In genomic region chr15:32799222-32799621, GRCm38 (mm10) we compare ENCODE assay signal across 17 mouse cellular contexts.
DNase-seq lines count a peak whose midpoint lies in the region; TF ChIP-seq lines count a peak whose summit lies in the region.
"Had no signal": no experiment of that assay in that cellular context is flagged by ENCODE, and none has a peak within 500 bp of the region (broad histone marks: within the 10 kb centered on the region; RNA-seq: fewer than 3 reads in every experiment).

No protein-coding gene starts in this region.

- peaks cover 31% of the 10 kb centered on the region for H3K36me3 ChIP-seq in myocyte (ENCODE audit: control insufficient read depth, insufficient read depth)
- H3K36me3 ChIP-seq: G1E had no signal

- no peak for TF ChIP-seq POLR2A in myocyte (IDR thresholded peaks at IDR 0.05; ENCODE audit: insufficient read length, low read depth)

- no peaks in the 10 kb centered on the region for H3K27me3 ChIP-seq in myocyte (ENCODE audit: control insufficient read depth, insufficient read depth, insufficient read length)
- H3K27me3 ChIP-seq: CH12.LX, Patski had no signal

- DNase-seq in heart, adult 11 months = peak; percentile 65
- DNase-seq in heart, postnatal 25 days (ENCODE audit: low spot score) = no peak
- no peak for DNase-seq in yolk sac, embryonic 10.5 days (ENCODE audit: low spot score)
- DNase-seq: adrenal gland, adult 2 months; adrenal gland, adult 8-10 months; adrenal gland, postnatal 10 days; adrenal gland, postnatal 14 days; adrenal gland, postnatal 25 days; adrenal gland, postnatal 36 days; B cell, adult 2 months; cerebellum, adult 11 months; cerebellum, adult 11-12 months; cerebellum, adult 18-20 months had no signal

- intact Hi-C loops in heart, postnatal 25 days (cut with DNase I) = no loop called here

- H3ac ChIP-seq in myocyte (ENCODE audit: control insufficient read depth, insufficient read length) = no peak overlapping the region

- no peak overlapping the region for H3K4me3 ChIP-seq in myocyte

- no peak overlapping the region for H3K4me2 ChIP-seq in myocyte (ENCODE audit: low read depth)

- no peaks in the 10 kb centered on the region for H3K79me2 ChIP-seq in myocyte (ENCODE audit: control insufficient read depth, insufficient read depth)

TF ChIP-seq in myocyte, 11 proteins besides CTCF, POLR2A, EP300 and RAD21:
- TF ChIP-seq TCF12 (IDR thresholded peaks at IDR 0.05; ENCODE audit: insufficient read depth, poor library complexity, severe bottlenecking) = no peak
- no peak for TF ChIP-seq TCF3 (IDR thresholded peaks at IDR 0.05; ENCODE audit: insufficient read length, low read depth)
- TF ChIP-seq POLR2AphosphoS2 (IDR thresholded peaks at IDR 0.05; ENCODE audit: insufficient read length, low read depth) = peak; percentile 61
- no peak for TF ChIP-seq MYOD1 (IDR thresholded peaks at IDR 0.05; ENCODE audit: control insufficient read depth in 1 of 3, insufficient read length in 2 of 3, low read depth in 2 of 3)
- TF ChIP-seq E2F4 (IDR thresholded peaks at IDR 0.05; ENCODE audit: insufficient read depth) = no peak
- no peak for TF ChIP-seq SRF (IDR thresholded peaks at IDR 0.05; ENCODE audit: control insufficient read depth, insufficient read length, low read depth)
- TF ChIP-seq MAX (IDR thresholded peaks at IDR 0.05; ENCODE audit: low read depth) = no peak
